Mouse (Mus musculus) heart, embryonic 15.5 days (tissue): Measurements from ENCODE around the gene Cux2. TPM values are rescaled to one million over a fixed set of nuclear protein-coding genes. Genes with fewer than 3 reads are reported as not detected.

ENCODE experiments used
- ATAC-seq: fragments of 200-750 bp; cut with Nextera tagmentation; replicated peaks from 2 replicates; pipeline ENCODE4 v1.8.0; 2017; ENCODE audit warnings: low read depth, moderate TSS enrichment; ENCODE audit not compliant: insufficient number of reproducible peaks, insufficient read depth, low FRiP score
- H3K27ac ChIP-seq: fragments of 300-500 bp; sonication (generic); 2 replicates; pipeline ENCODE4 v1.5.1; 2015; ENCODE audit warnings: mild to moderate bottlenecking, inconsistent platforms
- H3K27me3 ChIP-seq: fragments of 300-500 bp; sonication (generic); 2 replicates; pipeline ENCODE4 v1.6.1; 2015; ENCODE audit warnings: inconsistent platforms
- H3K36me3 ChIP-seq: fragments of 300-500 bp; sonication (generic); 2 replicates; pipeline ENCODE4 v1.6.1; 2015; ENCODE audit warnings: mild to moderate bottlenecking, inconsistent platforms
- H3K4me1 ChIP-seq: fragments of 300-500 bp; sonication (generic); replicated peaks from 2 replicates; pipeline ENCODE4 v1.6.1; 2015; ENCODE audit warnings: inconsistent platforms
- H3K4me2 ChIP-seq: fragments of 300-500 bp; sonication (generic); 2 replicates; pipeline ENCODE4 v1.6.1; 2015; ENCODE audit warnings: inconsistent platforms, mild to moderate bottlenecking, moderate library complexity
- H3K4me3 ChIP-seq: fragments of 300-500 bp; sonication (generic); 2 replicates; pipeline ENCODE4 v1.5.1; 2015; ENCODE audit warnings: mild to moderate bottlenecking, inconsistent platforms
- H3K9ac ChIP-seq: fragments of 300-500 bp; sonication (generic); 2 replicates; pipeline ENCODE4 v1.6.1; 2015; ENCODE audit warnings: mild to moderate bottlenecking, inconsistent platforms
- H3K9me3 ChIP-seq: fragments of 300-500 bp; sonication (generic); replicated peaks from 2 replicates; pipeline ENCODE4 v1.6.1; 2016; ENCODE audit warnings: inconsistent platforms
- WGBS: fragments of 180-500 bp; shearing (Covaris S2); methylation state at CpG from one replicate; pipeline ENCODE4 v1.1.7; 2015; ENCODE audit warnings: mixed read lengths; 5-methylcytosine and 5-hydroxymethylcytosine counted together
- polyA plus RNA-seq: library from polyadenylated mRNA; unstranded; fragments of >200 nt; fragmentation: Nextera tagmentation; extraction: Ambion mirVana; gene quantifications from 2 replicates; pipeline ENCODE4 v1.2.1, GENCODE M21; 2015

The Cux2 gene
- polyA plus RNA-seq, 1 experiment from 2014 or later, result 3.9 TPM

DNA sequence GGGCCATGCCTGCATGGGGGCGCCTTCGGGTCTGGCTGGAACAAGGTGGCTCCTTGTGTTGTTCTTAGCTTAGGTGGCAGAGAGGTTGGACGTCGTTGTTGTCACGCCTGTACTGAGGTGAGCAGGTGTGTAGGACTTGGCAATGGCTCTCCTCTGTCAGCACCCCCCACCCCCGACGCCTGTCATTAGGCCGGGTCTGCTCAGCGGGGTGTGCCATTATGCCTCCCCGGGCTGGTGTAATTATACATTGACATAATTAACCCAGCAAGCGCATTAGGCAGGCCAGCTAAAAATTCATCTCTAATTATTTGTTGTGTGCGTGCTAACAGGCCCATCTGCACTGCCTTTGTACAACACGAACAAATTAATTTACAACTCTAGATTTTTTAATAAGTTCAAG lies 160.5 kb downstream of the Cux2 start:
- Histone ChIP-seq H3K27me3 (0 out of 2 replicates have a peak, but pooled peaks cover 2% of the 10 kb centered on the region), H3K27ac (no peak overlapping the region), H3K4me1 (no peaks in the 10 kb centered on the region), H3K36me3 (no peaks in the 10 kb centered on the region), H3K9ac (no peak overlapping the region), H3K4me2 (no peak overlapping the region), H3K4me3 (no peak overlapping the region), H3K9me3 (no peaks in the 10 kb centered on the region)
- no peak for ATAC-seq
- WGBS, result 55% methylated on average over 13 of the region's 13 CpGs

DNA sequence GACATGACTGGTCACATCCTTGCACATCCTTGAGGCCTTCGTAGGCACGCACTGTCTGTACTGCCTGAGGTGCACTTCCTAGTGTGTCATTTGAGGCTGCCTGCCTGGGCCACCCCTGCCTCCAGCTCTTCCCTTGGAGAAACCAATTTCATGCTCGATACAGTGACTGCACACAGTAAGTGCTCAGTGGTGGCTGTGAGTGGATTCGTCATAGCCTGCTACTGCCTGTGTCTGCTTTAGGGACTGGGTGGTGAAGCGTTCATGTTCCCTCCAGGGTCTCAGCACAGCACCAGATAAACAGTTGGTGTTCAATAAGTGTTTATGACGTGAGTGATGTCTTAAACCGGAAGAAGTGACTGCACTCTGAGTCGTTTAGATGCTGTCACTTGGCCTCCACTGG lies 166.5 kb downstream of the Cux2 start:
- H3K4me1 ChIP-seq, result no peaks in the 10 kb centered on the region
- H3K27ac ChIP-seq, result no peak overlapping the region
- no peak overlapping the region for H3K4me3 ChIP-seq
- H3K9me3 ChIP-seq, result no peaks in the 10 kb centered on the region
- H3K27me3 ChIP-seq, result no peaks in the 10 kb centered on the region
- H3K36me3 ChIP-seq, result no peaks in the 10 kb centered on the region
- H3K4me2 ChIP-seq, result no peak overlapping the region
- no peak overlapping the region for H3K9ac ChIP-seq
- 79% methylated on average over 8 of the region's 8 CpGs for WGBS
- ATAC-seq, result no peak

DNA sequence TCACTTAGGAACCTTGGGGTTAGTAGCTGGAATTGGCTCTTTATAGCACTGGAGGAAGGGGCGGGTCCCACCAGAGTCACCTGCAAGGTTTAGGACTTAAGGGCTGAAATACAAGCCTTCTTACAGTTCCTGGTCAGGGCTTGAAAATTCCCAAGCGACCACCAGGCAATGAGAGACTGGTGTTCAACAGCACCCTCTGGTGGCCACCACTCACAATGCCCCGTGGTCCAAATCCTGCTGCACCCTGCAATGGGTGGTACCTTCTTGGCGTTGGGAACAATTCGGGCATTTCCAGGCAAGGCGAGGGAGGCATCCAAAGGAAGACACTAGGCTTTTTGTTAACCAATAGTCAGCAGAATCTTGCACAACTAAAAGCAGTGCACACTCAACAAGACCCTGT lies 170.7 kb downstream of the Cux2 start:
- Histone ChIP-seq H3K27ac (no peak overlapping the region), H3K4me2 (no peak overlapping the region), H3K36me3 (no peaks in the 10 kb centered on the region), H3K4me3 (no peak overlapping the region), H3K27me3 (no peaks in the 10 kb centered on the region), H3K4me1 (no peaks in the 10 kb centered on the region), H3K9me3 (no peaks in the 10 kb centered on the region), H3K9ac (no peak overlapping the region)
- ATAC-seq, result no peak
- WGBS, result 48% methylated on average over 6 of the region's 6 CpGs

DNA sequence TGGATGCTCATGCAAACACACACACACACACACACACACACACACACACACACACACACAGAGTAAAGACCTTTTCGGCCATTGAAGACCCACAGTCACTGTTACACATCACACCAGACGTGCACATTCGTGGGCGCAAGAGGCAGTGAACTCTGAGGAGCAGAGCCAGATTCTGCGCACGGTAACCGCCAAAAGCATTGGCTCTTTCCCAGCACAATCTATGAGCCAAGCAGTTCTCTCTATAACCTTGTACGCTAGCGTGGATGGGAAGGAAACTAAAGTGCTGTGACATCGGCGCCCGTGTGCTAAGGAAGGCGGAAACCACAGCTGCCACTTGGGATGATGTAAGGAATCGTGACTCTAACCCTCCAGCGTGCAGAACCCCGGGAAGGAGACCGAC lies 171.2 kb downstream of the Cux2 start:
- Histone ChIP-seq H3K4me1 (no peaks in the 10 kb centered on the region), H3K4me3 (no peak overlapping the region), H3K27me3 (no peaks in the 10 kb centered on the region), H3K4me2 (no peak overlapping the region), H3K9me3 (no peaks in the 10 kb centered on the region), H3K36me3 (no peaks in the 10 kb centered on the region), H3K9ac (no peak overlapping the region), H3K27ac (no peak overlapping the region)
- no peak for ATAC-seq
- WGBS, result 79% methylated on average over 17 of the region's 17 CpGs

DNA sequence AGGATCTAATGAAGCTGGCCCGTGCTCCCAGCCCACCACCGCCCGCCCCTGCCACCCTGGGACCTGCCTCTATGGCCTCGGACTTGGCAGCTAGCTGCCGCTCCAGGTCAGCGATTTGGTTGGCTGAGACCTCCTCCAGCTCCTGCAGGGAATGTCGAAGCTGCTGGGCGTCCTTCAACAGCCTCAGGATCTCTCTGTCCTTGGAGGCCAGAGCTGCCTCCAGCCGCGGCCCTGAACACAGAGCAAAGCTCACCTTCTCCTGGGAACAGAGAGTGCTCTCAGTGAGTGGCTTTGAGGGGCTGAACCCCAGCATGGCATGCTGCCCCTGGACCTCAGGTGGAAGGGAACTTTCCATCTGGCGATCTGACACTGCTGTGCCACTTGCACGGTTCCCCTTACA lies 173.0 kb downstream of the Cux2 start:
- Histone ChIP-seq H3K4me2 (no peak overlapping the region), H3K27ac (no peak overlapping the region), H3K27me3 (no peaks in the 10 kb centered on the region), H3K9me3 (no peaks in the 10 kb centered on the region), H3K36me3 (no peaks in the 10 kb centered on the region), H3K9ac (no peak overlapping the region), H3K4me1 (no peaks in the 10 kb centered on the region), H3K4me3 (no peak overlapping the region)
- 78% methylated on average over 12 of the region's 12 CpGs for WGBS
- ATAC-seq, result no peak

GRCm38 (mm10) chr5:121875041-121875440 lies 174.9 kb downstream of the Cux2 start:
- Histone ChIP-seq H3K4me3 (no peak overlapping the region), H3K9ac (no peak overlapping the region), H3K9me3 (no peaks in the 10 kb centered on the region), H3K27me3 (no peaks in the 10 kb centered on the region), H3K4me2 (no peak overlapping the region), H3K36me3 (no peaks in the 10 kb centered on the region), H3K27ac (no peak overlapping the region), H3K4me1 (no peaks in the 10 kb centered on the region)
- ATAC-seq, result no peak
- 86% methylated on average over 12 of the region's 12 CpGs for WGBS

GRCm38 (mm10) chr5:121872158-121872557 lies 177.7 kb downstream of the Cux2 start:
- Histone ChIP-seq H3K27ac (no peak overlapping the region), H3K4me1 (no peaks in the 10 kb centered on the region), H3K36me3 (no peaks in the 10 kb centered on the region), H3K27me3 (no peaks in the 10 kb centered on the region), H3K4me2 (no peak overlapping the region), H3K4me3 (no peak overlapping the region), H3K9ac (no peak overlapping the region), H3K9me3 (no peaks in the 10 kb centered on the region)
- WGBS, result 8% methylated on average over 4 of the region's 4 CpGs
- ATAC-seq, result no peak; the same call in 1 of the 2 replicates

GRCm38 (mm10) chr5:121871515-121872030 lies 178.3 kb downstream of the Cux2 start:
- 79% methylated on average over 13 of the region's 13 CpGs for WGBS
- no peaks in the 10 kb centered on the region for H3K36me3 ChIP-seq
- H3K27me3 ChIP-seq, result no peaks in the 10 kb centered on the region
- no peak overlapping the region for H3K9ac ChIP-seq
- H3K27ac ChIP-seq, result no peak overlapping the region
- no peaks in the 10 kb centered on the region for H3K9me3 ChIP-seq
- no peak overlapping the region for H3K4me3 ChIP-seq
- no peak for ATAC-seq
- H3K4me1 ChIP-seq, result no peaks in the 10 kb centered on the region
- H3K4me2 ChIP-seq, result no peak overlapping the region

GRCm38 (mm10) chr5:121870832-121871231 lies 179.1 kb downstream of the Cux2 start:
- no peaks in the 10 kb centered on the region for H3K36me3 ChIP-seq
- ATAC-seq, result no peak; the same call in 1 of the 2 replicates

GRCm38 (mm10) chr5:121867963-121868362 lies 181.9 kb downstream of the Cux2 start:
- Histone ChIP-seq H3K27ac (no peak overlapping the region), H3K9me3 (no peaks in the 10 kb centered on the region), H3K4me1 (no peaks in the 10 kb centered on the region; the same call in 1 of the 2 replicates), H3K9ac (no peak overlapping the region), H3K36me3 (no peaks in the 10 kb centered on the region), H3K27me3 (no peaks in the 10 kb centered on the region), H3K4me3 (no peak overlapping the region), H3K4me2 (no peak overlapping the region)
- no peak for ATAC-seq
- WGBS, result 66% methylated on average over 5 of the region's 5 CpGs

More at GRCm38 (mm10) chr5:121870832-121871231, 179.1 kb downstream of the Cux2 start:
- no peak overlapping the region for H3K4me2 ChIP-seq
- no peaks in the 10 kb centered on the region for H3K27me3 ChIP-seq
- H3K4me1 ChIP-seq, result no peaks in the 10 kb centered on the region
- no peaks in the 10 kb centered on the region for H3K9me3 ChIP-seq
- no peak overlapping the region for H3K4me3 ChIP-seq
- H3K9ac ChIP-seq, result no peak overlapping the region
- 69% methylated on average over 6 of the region's 6 CpGs for WGBS
- no peak overlapping the region for H3K27ac ChIP-seq

DNA sequence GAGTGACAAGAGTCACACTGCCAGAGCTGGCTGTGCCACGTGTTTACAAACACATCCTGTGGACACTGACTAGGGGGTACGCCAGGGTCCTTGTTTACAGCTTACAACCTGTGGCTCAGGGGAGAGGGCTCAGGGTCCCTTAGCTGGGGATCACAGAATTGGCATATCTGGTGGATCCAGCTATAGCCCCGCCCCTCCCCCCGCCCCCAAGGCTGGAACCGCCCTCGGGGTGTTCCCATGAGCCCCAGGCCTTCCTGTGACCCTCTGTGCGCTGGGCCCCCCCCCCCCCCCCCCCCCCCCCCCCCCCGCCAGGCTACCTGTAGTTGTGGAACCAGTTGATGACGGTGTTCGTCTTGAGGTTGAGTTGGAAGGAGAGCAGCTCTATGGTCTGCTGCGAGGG lies 185.6 kb downstream of the Cux2 start:
- peaks cover 7% of the 10 kb centered on the region; the same call in 1 of the 2 replicates for H3K36me3 ChIP-seq
- H3K9ac ChIP-seq, result no peak overlapping the region
- no peak for ATAC-seq
- 0 out of 2 replicates have a peak overlapping the region, but pooled peaks have one; percentile 25 for H3K4me2 ChIP-seq
- H3K4me3 ChIP-seq, result no peak overlapping the region
- H3K27me3 ChIP-seq, result no peaks in the 10 kb centered on the region
- WGBS, result 16% methylated on average over 6 of the region's 11 CpGs
- H3K9me3 ChIP-seq, result no peaks in the 10 kb centered on the region; the same call in 1 of the 2 replicates
- H3K4me1 ChIP-seq, result no peaks in the 10 kb centered on the region; the same call in 1 of the 2 replicates
- H3K27ac ChIP-seq, result no peak overlapping the region

DNA sequence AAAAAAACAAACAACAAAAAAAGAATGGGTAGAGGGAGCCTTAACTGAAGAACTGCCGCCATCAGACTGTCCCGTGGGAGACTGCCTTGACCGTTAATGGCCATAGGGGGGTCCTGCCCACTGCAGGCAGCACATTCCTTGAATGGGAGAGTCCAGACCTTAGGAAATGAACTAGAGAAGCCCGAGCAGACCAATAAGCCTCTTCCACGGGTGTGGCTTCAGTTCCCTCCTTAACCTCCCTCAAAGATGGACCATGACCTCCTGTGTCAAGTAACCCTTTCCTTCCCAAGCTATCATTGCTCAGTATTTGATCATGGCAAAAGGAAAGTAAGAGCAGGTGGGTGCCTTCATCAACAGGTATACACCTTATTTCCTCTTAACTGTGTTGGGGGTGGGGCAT lies 187.9 kb downstream of the Cux2 start:
- Histone ChIP-seq H3K4me2 (no peak overlapping the region), H3K9me3 (no peaks in the 10 kb centered on the region; the same call in 1 of the 2 replicates), H3K4me3 (no peak overlapping the region), H3K36me3 (peaks cover 7% of the 10 kb centered on the region; the same call in 1 of the 2 replicates), H3K27me3 (no peaks in the 10 kb centered on the region), H3K9ac (no peak overlapping the region), H3K27ac (no peak overlapping the region), H3K4me1 (peaks cover under 1% of the 10 kb centered on the region; the same call in 1 of the 2 replicates)
- no peak for ATAC-seq
- 46% methylated on average over 5 of the region's 5 CpGs for WGBS
